Mouse (Mus musculus) bone marrow, adult 2 months (tissue): ENCODE results near the gene Pramel1.

ENCODE experiments used
- CTCF ChIP-seq: fragments of 200-500 bp; IDR thresholded peaks from 2 replicates; pipeline ENCODE4 v1.5.1; 2011; ENCODE audit warnings: low read length, control low read depth; ENCODE audit not compliant: control insufficient read depth, insufficient read depth
- POLR2A ChIP-seq: fragments of 200-500 bp; IDR thresholded peaks from 2 replicates; pipeline ENCODE4 v1.6.1; 2011; ENCODE audit warnings: low read depth, mild to moderate bottlenecking, control low read depth, low read length, borderline replicate concordance; ENCODE audit not compliant: control insufficient read depth

DNA sequence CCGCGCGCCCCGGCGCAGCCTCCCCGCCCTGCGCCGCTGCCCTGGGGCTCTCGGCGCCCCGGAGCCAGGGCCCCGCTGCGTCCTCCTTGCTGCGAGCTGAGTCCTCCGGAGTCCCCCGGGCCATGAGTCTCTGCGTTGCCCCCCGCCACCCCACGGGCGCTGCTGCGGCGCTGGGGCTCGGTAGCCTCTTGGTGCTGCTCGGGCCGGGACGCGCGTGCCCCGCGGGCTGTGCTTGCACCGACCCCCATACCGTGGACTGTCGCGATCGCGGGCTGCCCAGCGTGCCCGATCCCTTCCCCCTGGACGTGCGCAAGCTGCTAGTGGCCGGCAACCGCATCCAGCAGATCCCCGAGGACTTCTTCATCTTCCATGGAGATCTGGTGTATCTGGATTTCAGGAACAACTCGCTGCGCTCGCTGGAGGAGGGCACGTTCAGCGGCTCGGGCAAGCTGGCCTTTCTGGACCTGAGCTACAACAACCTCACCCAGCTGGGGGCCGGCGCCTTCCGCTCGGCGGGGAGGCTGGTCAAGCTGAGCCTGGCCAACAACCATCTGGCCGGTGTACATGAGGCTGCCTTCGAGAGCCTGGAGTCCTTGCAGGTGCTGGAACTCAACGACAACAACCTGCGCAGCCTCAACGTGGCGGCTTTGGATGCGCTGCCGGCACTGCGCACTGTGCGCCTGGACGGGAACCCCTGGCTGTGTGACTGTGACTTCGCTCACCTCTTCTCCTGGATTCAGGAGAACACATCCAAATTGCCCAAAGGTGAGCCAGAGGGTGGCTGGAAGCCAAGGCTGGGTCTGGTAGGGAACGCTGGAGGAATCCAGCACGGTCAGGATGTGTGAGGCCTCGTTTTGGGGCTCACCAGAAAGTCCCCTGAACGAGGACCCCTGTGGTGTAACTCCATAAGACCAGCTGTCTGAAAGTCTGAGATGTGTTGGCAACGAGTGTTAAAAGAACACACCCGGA lies 43.9 kb upstream of the Pramel1 start:
- TF ChIP-seq CTCF (no peak), POLR2A (no peak)
